ENCODE assay signal across 8 mouse cellular contexts in genomic region chr7:127777474-127778266, GRCm38 (mm10). TPM values are rescaled to one million over a fixed set of nuclear protein-coding genes. Genes with fewer than 3 reads are reported as not detected.
A peak's percentile ranks its signal among the peaks of the same experiment; 100 is the strongest.
DNase-seq lines count a peak whose midpoint lies in the region; ATAC-seq and TF ChIP-seq lines count a peak whose summit lies in the region.

No protein-coding gene starts in this region.

- intact Hi-C loops in gastrocnemius, postnatal 14 days (cut with DNase I; ENCODE audit: low total_unique reads): no loop called here

- H3K4me1 ChIP-seq in G1E (ENCODE audit: insufficient read depth, low read depth, low read length): peaks cover 69% of the 10 kb centered on the region
- no peaks in the 10 kb centered on the region for H3K4me1 ChIP-seq in lung, embryonic 14.5 days (ENCODE audit: insufficient read depth)

- no peak for TF ChIP-seq CTCF in G1E (IDR thresholded peaks at IDR 0.05; ENCODE audit: low read depth, low read length)
- no peak for TF ChIP-seq CTCF in lung, embryonic 14.5 days (IDR thresholded peaks at IDR 0.05; ENCODE audit: low read depth)

- ATAC-seq in G1E (ENCODE audit: extremely low read depth, insufficient number of reproducible peaks, low FRiP score, poor library complexity, severe bottlenecking): no peak
- ATAC-seq in lung, embryonic 14.5 days (ENCODE audit: insufficient read depth): peak; percentile 45
- ATAC-seq in inflammation-experienced regulatory T-cells, adult 6 months: no peak

- peak overlapping the region; percentile 85 for H3K4me2 ChIP-seq in lung, embryonic 14.5 days

- H3K4me3 ChIP-seq in G1E (ENCODE audit: low read depth, low read length): peak overlapping the region; percentile 82
- H3K4me3 ChIP-seq in lung, embryonic 14.5 days (ENCODE audit: low read depth, low read length): peak overlapping the region; percentile 94

- peak overlapping the region; percentile 99 for H3K27ac ChIP-seq in lung, embryonic 14.5 days (ENCODE audit: low read depth)

- WGBS in lung, embryonic 14.5 days: 1% methylated on average over 66 of the region's 66 CpGs

- H3K9me3 ChIP-seq in G1E (replicated peaks): no peaks in the 10 kb centered on the region
- H3K9me3 ChIP-seq in lung, embryonic 14.5 days (ENCODE audit: low read depth, low read length): no peaks in the 10 kb centered on the region

- peak overlapping the region; percentile 90 for H3K9ac ChIP-seq in lung, embryonic 14.5 days

- DNase-seq in 416B (ENCODE audit: low read depth) (peak; percentile 58), G1E (ENCODE audit: low spot score) (no peak)
- peak; percentile 78 for DNase-seq in cerebellum, adult 9-11 months
- DNase-seq in gastrocnemius, postnatal 14 days: peak; percentile 71
- DNase-seq in kidney, adult 18-20 months: peak; percentile 71
- peak; percentile 51 for DNase-seq in lung, embryonic 14.5 days
- DNase-seq in ovary, postnatal 14 days (ENCODE audit: low spot score): peak; percentile 55

- no peaks in the 10 kb centered on the region for H3K27me3 ChIP-seq in G1E (ENCODE audit: insufficient read depth, low read length)
- H3K27me3 ChIP-seq in lung, embryonic 14.5 days (ENCODE audit: insufficient read depth, low read length): no peaks in the 10 kb centered on the region

- peaks cover 74% of the 10 kb centered on the region for H3K36me3 ChIP-seq in G1E (replicated peaks)
- peaks cover 53% of the 10 kb centered on the region for H3K36me3 ChIP-seq in lung, embryonic 14.5 days (ENCODE audit: insufficient read depth)

RNA-seq across cellular contexts. Expression of gene Setd1a, which starts 1.2 kb away (rescaled TPM):
- total RNA-seq in G1E (2014; fragmentation: Nextera tagmentation) (104 and 115 TPM in 2 replicates), G1E (2017) (9.1 and 10.0 TPM in 2 replicates)
- 103 and 118 TPM in 2 replicates for polyA plus RNA-seq in G1E (2012)
- total RNA-seq in gastrocnemius, postnatal 14 days (2021): 10 to 100 TPM; 15.6 to 17.4 TPM
- 27.2 and 30.1 TPM in 2 replicates for polyA plus RNA-seq in lung, embryonic 14.5 days (2014; fragmentation: Nextera tagmentation; extraction: Ambion mirVana)
- polyA plus RNA-seq in inflammation-experienced regulatory T-cells, adult 6 months (2017; shearing (Covaris generic)): 1 to 10 TPM; 3.9 to 7.9 (median 6.8) TPM

RNA-seq across cellular contexts. Expression of gene Gm49388, which starts 7.7 kb away (rescaled TPM):
- total RNA-seq in G1E (2014; fragmentation: Nextera tagmentation) (4.7 and 8.4 TPM in 2 replicates), G1E (2017) (0.23 TPM in 1 of 2 replicates, not detected in the other)
- 0.12 and 1.1 TPM in 2 replicates for polyA plus RNA-seq in G1E (2012)
- 1 to 10 TPM in 1 of 2 experiments, under 1 TPM in 1; 0.88 to 1.8 TPM for total RNA-seq in gastrocnemius, postnatal 14 days (2021)
- polyA plus RNA-seq in lung, embryonic 14.5 days (2014; fragmentation: Nextera tagmentation; extraction: Ambion mirVana): 0.43 TPM in 1 of 2 replicates, not detected in the other
- polyA plus RNA-seq in inflammation-experienced regulatory T-cells, adult 6 months (2017; shearing (Covaris generic)): not detected

RNA-seq across cellular contexts. Expression of gene Orai3, which starts 8.1 kb away (rescaled TPM):
- total RNA-seq in G1E (2014; fragmentation: Nextera tagmentation): 27.4 and 27.7 TPM in 2 replicates
- 47.1 and 53.8 TPM in 2 replicates for total RNA-seq in G1E (2017)
- 30.2 and 43.1 TPM in 2 replicates for polyA plus RNA-seq in G1E (2012)
- total RNA-seq in gastrocnemius, postnatal 14 days (2021): 1 to 10 TPM; 8.1 to 9.2 TPM
- 19.2 and 21.8 TPM in 2 replicates for polyA plus RNA-seq in lung, embryonic 14.5 days (2014; fragmentation: Nextera tagmentation; extraction: Ambion mirVana)
- 10 to 100 TPM; 11.3 to 14.3 (median 14.2) TPM for polyA plus RNA-seq in inflammation-experienced regulatory T-cells, adult 6 months (2017; shearing (Covaris generic))

RNA-seq across cellular contexts. Expression of gene Hsd3b7, which starts 22.7 kb away (rescaled TPM):
- total RNA-seq in G1E (2014; fragmentation: Nextera tagmentation): 11.2 and 17.2 TPM in 2 replicates
- 42.3 and 52.1 TPM in 2 replicates for total RNA-seq in G1E (2017)
- 10.6 and 19.7 TPM in 2 replicates for polyA plus RNA-seq in G1E (2012)
- total RNA-seq in gastrocnemius, postnatal 14 days (2021): 1 to 10 TPM; 6.9 to 8.1 TPM
- polyA plus RNA-seq in lung, embryonic 14.5 days (2014; fragmentation: Nextera tagmentation; extraction: Ambion mirVana): 13.6 and 18.3 TPM in 2 replicates
- 1 to 10 TPM; 3.6 to 5.5 (median 5.2) TPM for polyA plus RNA-seq in inflammation-experienced regulatory T-cells, adult 6 months (2017; shearing (Covaris generic))

RNA-seq across cellular contexts. Expression of gene Fbxl19, which starts 33.3 kb away (rescaled TPM):
- 6.4 and 6.9 TPM in 2 replicates for total RNA-seq in G1E (2014; fragmentation: Nextera tagmentation)
- total RNA-seq in G1E (2017): 15.1 and 18.8 TPM in 2 replicates
- 54.4 and 58.5 TPM in 2 replicates for polyA plus RNA-seq in G1E (2012)
- total RNA-seq in gastrocnemius, postnatal 14 days (2021): 1 to 10 TPM; 2.4 to 3.1 TPM
- 5.3 and 5.6 TPM in 2 replicates for polyA plus RNA-seq in lung, embryonic 14.5 days (2014; fragmentation: Nextera tagmentation; extraction: Ambion mirVana)
- under 1 TPM; 0.31 to 0.87 (median 0.84) TPM for polyA plus RNA-seq in inflammation-experienced regulatory T-cells, adult 6 months (2017; shearing (Covaris generic))
